Mouse (Mus musculus) B cell, adult (primary cell): ENCODE data around the gene Tas2r110. TPM values are rescaled to one million over a fixed set of nuclear protein-coding genes. Genes with fewer than 3 reads are reported as not detected.

Experiments
- total RNA-seq: library from RNA; stranded (reverse); gene quantifications from 4 replicates; pipeline ENCODE4 v1.2.4, GENCODE M21; 2023; ENCODE audit not compliant: inconsistent age

Tas2r110 gene
- not detected in 4 replicates for total RNA-seq

DNA sequence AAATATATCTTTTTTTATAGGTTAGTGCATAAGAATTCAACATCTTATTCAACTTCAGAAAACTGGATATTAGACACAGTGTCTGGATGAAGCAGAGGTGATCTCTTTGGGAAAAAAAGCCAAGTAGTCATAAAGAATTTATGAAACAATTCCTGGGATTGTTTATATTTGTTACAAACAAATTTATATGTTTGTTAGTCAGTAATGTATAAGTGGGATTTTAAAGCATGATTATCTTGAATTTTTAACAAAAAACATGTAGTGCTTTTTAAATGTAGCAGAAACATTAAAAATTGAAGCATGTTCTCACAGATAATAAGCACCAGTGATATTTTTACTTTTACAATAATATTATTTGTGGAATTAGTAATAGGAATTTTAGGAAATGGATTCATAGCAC is at the start of gene Tas2r110:
Gene Tas2r110 (plus strand): TSS at position 301 of the 400 bp plus-strand sequence.

DNA sequence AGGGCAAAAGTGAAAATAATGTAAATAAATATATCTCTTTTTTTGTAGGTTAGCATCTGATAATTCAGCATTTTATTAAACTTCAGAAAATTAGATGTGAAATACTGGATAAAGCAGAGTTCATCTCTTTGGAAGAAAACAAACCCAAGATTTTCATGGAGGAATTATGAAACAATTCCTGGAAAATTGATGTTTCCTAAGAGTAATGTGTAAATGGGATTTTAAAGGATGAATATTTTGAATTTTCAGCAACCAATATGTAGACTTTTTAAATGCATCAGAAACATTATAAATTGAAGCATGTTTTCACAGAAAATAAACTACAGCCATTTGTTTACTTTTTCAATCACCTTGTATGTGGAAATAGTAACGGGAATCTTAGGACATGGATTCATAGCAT is 21.0 kb upstream of the Tas2r110 start, which contains the start of gene Tas2r123:
Gene Tas2r123 (plus strand): TSS at position 301 of the 400 bp plus-strand sequence.

GRCm38 (mm10) chr6:132855138-132855537 is 12.7 kb upstream of the Tas2r110 start, which contains the start of gene Tas2r116:
TSS of gene Tas2r116 (plus strand) at chr6:132855438.

DNA sequence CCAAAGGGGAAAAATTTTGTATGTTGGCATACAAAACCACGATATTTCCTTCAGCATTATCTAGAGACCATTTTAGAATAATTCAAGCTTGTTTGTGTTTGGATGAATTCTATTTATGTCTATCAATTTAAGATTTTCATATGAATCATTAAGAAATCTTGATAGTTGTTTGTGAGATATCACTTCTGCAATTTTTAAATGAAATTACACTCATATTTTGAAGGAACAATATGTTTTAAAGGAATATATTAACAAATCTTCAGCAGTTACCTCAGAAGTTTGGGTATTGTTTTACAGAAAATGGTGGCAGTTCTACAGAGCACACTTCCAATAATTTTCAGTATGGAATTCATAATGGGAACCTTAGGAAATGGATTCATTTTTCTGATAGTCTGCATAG is 24.9 kb downstream of the Tas2r110 start, which contains the start of gene Tas2r113:
Gene Tas2r113 (plus strand): TSS at position 301 of the 400 bp plus-strand sequence.

DNA sequence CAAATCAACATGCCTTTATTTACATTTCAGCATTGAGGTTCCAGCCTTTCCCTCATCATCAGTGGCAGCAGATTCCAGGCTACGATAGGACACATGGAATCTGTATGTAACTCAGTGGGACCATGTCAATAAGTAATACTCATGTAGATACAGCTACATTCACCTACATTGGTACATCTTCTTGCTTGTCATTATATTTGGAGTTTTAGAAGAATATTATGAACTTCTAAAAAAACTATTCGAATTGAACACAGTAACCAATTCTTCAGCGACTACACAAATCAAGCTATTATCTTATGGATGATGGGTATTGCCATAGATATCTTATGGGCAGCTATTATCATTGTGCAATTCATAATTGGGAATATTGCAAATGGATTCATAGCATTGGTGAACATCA is 41.5 kb downstream of the Tas2r110 start, which contains the start of gene Tas2r125:
Gene Tas2r125 (plus strand): TSS at position 301 of the 400 bp plus-strand sequence.

Other genes with a start within 250 kb of the Tas2r110 start
- gene A630073D07Rik, start 216.5 kb upstream of the Tas2r110 start, total RNA-seq: not detected in 4 replicates
- gene Tas2r120, start 211.1 kb upstream of the Tas2r110 start, total RNA-seq: not detected in 4 replicates
- gene Tas2r121, start 167.0 kb upstream of the Tas2r110 start, total RNA-seq: not detected in 4 replicates
- not detected in 4 replicates for gene Tas2r122, start 156.1 kb upstream of the Tas2r110 start, total RNA-seq
- gene Tas2r115, start 130.0 kb upstream of the Tas2r110 start, total RNA-seq: not detected in 4 replicates
- gene Tas2r124, start 113.3 kb upstream of the Tas2r110 start, total RNA-seq: not detected in 4 replicates
- gene Tas2r102, start 105.9 kb upstream of the Tas2r110 start, total RNA-seq: not detected in 4 replicates
- gene Tas2r136, start 89.8 kb upstream of the Tas2r110 start, total RNA-seq: not detected in 4 replicates
- not detected in 4 replicates for gene Tas2r117, start 65.2 kb upstream of the Tas2r110 start, total RNA-seq
- gene Tas2r123, start 20.9 kb upstream of the Tas2r110 start, total RNA-seq: not detected in 4 replicates
- not detected in 4 replicates for gene Tas2r116, start 12.6 kb upstream of the Tas2r110 start, total RNA-seq
- gene Tas2r113, start 25.0 kb downstream of the Tas2r110 start, total RNA-seq: not detected in 4 replicates
- not detected in 4 replicates for gene Tas2r125, start 41.6 kb downstream of the Tas2r110 start, total RNA-seq
- gene Tas2r129, start 83.1 kb downstream of the Tas2r110 start, total RNA-seq: not detected in 4 replicates
- gene Tas2r131, start 89.9 kb downstream of the Tas2r110 start, total RNA-seq: not detected in 4 replicates
- not detected in 4 replicates for gene Tas2r109, start 113.0 kb downstream of the Tas2r110 start, total RNA-seq
- gene Tas2r103, start 169.1 kb downstream of the Tas2r110 start, total RNA-seq: not detected in 4 replicates
- not detected in 4 replicates for gene Tas2r140, start 187.8 kb downstream of the Tas2r110 start, total RNA-seq
- gene Smim10l1, start 236.9 kb downstream of the Tas2r110 start, total RNA-seq: 12.1 to 15.5 TPM (median 12.8 TPM) in 4 replicates